Mouse (Mus musculus) mesoderm, embryonic 11.5 days (tissue): ENCODE data around the gene Fap.

Experiments used
- DNase-seq: peaks from one replicate; pipeline ENCODE4 v3.0.0-alpha.2; 2012; ENCODE audit warnings: low read depth, low spot score

Fap gene

DNA sequence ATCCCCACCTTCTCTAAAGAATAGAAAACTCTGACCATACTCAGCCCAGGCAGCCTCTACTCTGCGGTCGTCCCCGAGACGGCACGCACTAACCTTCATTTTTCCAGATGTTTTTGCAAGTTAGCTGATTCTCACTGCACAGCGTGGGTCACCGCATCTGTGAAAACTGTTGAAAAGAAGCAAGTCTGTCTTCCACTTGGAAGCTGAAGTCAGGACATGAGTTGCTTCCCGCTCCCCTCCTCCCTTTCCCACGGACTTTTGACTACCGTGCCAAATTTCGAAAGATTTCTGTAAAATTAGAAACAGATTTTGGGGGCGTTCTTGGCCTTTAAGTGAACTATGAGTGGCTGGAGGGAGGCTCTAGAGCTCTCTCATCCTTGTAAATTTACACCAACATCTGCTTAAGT lies at the start of gene Fap:
Gene Fap (minus strand): TSS at position 323 of the 407 bp plus-strand sequence.
- DNase-seq, result peak; percentile 79

DNA sequence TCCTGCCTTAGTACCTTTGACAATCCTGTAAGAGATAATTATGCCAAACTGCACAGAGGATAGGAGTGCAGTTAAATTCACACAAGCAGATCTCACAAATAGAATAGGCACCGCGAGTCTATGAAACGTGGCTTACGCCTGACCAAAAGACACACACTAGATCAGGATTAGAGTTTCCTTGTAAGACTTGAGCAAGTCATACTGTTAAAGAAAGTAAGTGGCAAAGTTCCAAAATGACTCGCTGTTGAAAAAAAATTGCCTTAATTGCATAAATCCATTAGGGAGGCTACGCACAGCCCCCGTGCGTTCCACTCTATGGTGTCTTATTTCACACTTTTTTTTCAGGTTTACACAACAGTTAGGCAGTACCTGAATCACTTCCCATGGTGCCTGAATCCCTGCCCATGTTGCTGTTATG lies 49.2 kb upstream of the Fap start:
- DNase-seq, result no peak

DNA sequence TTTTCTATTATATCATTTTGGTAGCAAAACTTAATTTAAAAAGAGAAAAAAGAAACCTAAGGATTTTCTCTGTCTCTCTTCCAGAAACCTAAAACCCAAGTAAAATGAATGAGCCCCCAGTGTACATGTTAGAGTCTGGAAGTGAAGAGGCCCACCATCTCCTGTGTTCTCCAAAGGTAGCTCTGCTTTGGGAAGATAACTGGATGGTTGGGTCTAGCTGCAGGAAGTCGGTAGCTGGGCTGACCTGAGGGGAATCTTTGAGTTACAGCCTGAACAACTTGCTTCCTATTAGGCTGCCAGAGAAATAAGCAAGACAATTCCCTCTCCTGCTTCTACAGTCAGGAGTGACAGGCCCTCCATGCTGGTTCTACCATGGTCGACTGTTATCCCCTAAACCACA lies 45.8 kb upstream of the Fap start:
- no peak for DNase-seq

DNA sequence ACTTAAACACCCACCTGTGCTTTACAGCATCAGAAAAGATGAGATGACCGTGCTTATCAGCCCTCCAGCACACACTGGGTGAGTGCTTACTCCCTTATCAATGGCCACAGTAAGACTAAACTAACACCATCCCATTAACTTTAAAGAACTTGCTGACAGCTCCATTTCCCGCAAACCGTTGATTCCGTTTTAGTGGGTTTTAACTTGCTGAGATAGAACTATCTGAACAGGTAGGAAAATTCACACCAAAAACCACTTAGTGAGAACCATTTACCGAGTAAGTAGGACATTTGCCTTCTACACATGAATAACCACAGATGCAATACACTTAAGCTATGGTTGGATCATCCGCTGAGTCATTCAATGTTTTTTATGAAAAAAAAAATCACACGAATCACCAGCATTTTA lies 45.1 kb upstream of the Fap start:
- DNase-seq, result no peak

DNA sequence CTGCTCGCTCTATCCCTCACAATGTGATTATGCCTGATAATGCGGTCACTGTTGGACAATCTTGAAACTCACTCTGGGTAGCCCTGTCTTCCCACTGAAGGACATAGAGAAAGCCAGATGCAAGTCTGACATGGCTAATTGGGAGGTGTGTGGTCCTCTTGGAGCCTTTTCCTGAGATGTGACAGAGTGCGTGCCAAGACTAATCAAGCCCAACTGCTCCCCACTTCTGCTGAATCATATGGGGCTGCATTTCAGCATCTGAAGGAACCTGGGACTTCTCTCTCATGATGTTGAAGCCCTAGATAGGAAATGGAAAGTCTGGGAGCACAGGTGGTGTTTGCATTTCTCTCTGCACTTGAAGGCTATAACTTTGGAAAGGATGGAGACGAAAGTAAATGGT lies 39.3 kb upstream of the Fap start:
- DNase-seq, result no peak

DNA sequence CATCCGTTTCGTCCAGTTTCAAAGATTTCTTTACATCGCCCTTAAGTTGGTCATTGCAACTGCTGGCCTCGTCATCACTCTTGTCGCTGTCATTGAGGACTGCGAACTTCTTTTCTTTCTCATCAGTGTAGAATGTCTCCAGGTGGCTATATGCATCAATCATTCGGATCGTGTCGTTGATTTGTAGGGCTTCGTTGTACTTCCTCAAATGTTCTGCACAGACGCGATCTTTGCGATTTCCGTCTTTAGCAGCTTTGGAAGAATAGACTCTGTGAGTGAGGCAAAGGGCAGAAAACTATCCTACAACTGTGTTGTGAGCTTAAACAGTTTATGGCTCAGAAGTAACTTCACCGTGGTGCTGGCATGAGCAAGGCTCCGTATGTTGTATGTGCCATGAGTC lies 32.3 kb upstream of the Fap start:
- DNase-seq, result no peak

DNA sequence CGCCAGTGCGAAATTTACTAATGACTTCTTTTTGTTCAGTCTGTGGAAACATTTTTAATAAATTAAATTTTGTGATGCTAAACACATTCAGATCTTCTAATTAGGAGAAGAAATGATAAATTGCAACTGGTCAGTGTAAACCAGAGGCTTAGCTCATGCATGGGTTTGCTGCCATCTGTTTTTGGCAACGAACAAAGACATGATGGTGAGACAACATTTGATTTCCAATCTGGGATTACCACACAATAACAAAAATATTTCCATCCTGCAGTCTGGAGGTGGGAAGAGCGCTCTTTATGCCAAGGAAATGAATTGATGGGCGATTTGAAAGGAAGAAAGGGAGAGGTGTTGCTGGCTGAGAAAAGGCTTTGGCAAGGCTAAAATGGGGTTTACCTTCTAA lies 29.7 kb upstream of the Fap start:
- no peak for DNase-seq

DNA sequence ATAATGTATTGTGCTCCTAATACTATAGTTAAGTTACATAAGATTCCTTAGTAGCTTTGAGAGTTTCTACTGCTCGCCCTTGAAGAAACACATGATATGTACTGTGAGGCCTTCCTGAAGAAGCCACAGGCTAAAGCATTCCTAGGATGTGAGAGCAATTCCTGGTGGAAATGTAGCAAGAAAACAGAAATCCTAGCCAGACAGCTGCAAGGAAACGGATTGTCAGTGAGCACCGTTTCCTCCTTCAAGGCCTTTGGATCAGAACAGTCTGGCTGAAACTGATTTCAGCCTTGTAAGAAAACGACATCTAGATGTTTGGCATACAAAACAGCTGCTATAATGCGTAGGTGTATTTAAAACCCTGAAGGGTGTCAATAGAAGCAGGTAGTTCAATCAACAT lies 22.7 kb upstream of the Fap start:
- DNase-seq, result no peak

DNA sequence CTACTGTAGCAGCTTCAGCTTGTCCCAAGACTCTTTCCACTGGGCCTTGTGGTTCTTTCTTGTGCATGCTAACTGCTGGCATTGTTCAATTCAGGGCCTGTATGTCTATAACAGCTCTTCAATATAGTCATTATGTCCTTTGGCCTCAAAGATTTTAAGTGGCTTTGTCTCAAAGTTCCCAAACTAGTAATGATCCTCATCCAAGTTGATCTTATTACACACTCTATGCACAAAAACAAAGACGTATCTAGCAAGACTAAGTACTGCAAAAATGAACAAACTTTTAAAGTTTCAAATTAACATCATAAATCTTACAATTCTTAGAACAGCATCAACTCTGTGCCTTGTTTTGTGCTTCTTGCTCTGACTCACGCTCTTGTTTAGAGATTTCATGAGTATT lies 20.6 kb upstream of the Fap start:
- no peak for DNase-seq

DNA sequence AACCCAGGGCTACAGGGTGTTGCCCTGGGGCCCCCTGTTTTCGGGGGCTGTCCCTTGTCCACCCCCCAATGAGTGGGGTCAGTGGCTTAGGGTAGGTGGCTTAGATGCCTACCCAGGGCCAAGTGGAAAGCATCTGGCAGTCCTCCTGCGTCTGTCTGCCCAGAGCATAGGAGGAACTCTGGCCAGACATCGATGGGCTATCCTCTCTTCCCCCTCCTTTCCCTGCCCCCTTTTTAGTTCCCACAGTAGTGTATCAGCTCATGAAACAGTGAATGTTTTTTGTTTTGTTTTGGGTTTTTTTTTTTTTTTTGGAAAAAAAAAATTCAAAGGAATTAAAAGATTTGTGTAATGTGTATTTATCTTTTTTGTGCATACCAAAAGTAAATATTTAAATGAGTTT lies 17.7 kb upstream of the Fap start:
- no peak for DNase-seq

DNA sequence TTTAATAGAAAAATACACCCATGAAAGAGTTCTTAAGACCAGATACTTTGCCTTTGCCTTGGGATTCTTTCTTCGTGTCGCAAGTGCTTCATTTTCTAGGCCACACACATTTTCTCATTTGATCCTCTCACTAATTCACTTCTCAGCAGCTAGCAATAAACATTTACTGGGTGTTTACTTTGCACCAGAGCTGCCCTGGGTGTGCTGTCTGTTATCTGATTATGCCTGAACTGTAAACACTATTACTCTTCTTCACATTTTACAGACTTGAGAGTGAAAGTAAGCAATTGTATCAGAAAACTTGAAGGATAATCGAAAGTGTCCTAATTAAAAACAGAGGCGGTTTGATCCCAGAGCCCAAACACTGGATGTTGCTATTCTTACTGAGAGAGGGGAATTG lies 15.5 kb upstream of the Fap start:
- DNase-seq, result no peak

DNA sequence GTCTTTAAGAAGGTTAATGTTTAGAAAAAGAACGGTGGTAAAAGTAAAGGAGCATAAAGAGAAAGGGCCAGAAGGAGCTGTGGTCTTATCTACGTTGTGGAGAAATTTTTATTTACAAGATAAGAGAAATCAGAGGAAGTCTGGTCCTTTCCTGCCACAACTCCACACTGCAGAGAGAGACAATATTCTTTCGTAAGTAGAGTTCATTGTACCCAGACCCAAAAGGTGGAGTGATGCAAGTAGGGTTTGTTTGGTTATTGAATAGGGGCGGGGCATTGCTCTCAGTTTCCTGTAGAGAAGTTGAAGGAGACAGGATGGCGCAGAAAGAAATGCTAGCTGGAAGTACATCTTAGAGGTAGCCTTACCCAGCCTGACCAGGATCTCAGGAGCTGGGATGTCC lies 11.9 kb upstream of the Fap start:
- no peak for DNase-seq

DNA sequence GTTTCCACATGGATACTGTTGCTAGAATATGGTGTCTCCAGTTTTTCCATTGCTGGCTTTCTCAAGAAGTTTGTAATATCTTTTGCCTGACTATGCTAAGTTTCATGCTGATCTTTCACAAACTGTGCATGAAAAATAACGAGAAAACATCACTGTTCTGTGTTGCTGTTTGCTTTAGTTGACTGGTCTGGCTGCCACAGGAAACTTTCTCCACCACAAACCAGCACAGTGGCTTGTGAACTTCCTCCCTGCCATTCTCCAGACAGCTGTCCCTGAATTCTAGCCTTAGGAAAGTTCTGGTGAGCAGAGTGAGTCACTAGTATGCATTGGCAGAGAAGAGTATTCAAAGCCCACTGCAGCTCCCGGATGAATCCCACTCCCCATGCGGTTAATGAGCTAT lies 1.1 kb upstream of the Fap start:
- DNase-seq, result no peak

DNA sequence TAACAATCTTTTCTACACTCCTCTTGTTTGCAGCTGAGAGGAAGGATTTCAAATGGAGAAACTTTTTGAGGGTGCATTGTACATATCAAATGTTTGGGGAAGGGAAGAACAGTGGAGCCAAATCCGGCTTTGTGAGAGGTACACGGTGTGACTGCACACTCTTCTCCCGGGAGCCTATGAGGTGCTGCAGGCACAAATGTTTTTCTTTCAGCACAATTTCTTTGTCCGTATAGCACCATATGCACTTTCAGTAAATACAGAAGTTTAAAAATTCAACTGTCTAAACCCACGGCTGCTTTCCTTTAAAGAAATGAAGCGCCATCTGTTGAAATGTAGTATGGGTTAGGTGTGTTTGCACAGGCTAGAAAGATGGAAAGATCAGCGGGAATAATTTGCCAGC lies 375 bp upstream of the Fap start:
- peak; percentile 18 for DNase-seq

DNA sequence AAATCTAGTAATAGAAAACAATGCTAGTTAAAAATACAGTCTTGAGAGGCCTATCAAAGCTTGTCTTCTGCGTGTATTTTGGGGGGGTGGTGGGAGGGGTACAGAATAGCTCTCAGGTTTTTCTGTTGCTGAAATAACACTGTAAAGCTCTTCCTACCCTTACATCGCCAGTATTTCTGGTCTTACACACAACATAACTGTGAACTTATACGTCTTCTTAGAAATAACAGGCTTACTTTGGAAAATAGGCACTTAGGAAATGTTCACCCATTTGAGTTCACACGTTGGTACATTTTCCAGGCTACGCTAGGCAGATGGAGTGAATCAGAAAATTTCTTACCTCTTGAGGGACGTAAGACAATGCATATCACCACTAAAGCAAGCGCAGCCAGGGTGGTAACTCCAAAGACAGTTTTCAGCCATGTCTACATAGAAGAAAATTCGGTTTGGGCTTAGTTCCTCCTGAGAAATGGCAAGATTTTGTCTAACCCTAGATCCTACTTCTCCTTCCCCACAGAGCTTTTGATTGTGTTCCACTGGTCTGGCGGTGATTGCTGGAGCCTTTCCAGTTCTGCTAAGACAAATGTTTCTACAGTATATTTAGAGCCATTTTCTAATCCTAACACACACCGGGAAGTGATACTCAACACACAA lies 649 bp downstream of the Fap start:
- no peak for DNase-seq

DNA sequence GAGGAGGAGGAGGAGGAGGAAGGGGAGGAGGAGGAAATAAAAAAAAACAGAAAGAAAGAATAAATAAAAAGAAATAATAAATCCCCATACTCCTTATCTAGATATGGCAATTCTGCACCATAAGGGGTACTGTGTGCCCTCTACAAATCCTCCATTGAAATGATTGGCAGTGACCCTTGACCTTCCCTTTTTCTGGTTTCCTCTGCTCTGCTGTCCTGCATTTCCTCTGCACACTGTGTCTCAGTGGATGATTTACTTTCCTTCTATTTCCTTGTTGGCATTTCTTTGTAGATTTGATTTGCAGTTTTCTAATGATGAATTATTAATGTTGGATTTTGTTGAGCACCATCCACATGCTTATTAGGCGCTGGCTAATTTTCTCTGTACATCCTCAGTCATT lies 9.2 kb downstream of the Fap start:
- DNase-seq, result peak; percentile 19

DNA sequence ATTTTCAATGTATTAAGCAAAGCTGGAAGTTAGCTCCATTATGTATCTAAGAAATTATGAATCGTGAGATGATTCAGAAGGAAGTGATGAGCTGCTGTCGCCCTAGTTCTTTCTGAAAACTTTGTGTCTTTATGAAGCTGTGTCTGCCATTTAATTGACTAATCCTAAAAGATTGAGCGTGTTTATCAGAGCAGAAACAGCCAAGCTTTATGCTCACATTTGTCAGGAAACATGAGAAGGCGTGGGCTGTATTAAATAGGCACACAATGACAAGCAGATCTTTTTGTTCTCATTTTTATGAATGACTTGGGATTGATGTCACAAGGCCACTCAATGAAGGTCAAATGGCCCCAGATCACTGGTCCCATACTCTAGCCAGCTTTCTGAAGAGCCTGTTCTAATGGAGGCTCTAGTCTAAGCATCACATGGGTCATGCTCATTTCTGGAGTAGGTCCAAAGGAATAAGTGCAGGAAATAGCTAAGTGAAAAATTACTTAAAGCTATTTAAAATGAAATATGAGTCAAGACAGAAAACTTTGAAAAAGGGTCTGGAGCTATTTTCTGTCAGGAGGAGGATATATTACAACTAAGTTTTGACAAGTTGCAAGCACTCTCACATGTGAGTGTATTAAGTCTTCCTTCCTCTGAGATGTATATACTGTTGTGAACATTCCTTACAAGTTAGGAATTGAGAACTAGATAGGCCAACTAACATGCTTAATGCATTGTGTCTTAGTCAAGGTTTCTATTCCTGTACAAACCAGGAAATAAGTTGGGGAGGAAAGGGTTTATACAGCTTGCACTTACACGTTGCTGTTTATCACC lies 11.0 kb downstream of the Fap start:
- no peak for DNase-seq

DNA sequence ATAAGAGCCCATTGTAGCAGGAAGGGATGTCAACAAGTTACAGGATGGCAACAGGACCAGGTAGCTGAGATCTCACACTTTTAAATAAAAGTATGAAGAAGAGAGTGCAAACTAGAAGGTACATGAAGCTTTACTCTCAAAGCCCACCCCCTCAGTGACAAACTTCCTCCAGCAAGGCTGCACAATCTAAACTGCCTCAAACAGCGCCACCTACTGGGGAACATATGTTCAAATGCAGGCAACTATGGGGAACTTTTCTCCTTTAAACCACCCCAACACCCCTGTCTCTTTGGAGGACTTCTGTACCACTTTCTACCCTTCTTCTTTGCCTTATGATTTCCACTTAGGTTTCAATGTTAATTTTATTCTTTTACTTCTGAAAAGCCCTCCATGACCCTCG lies 16.5 kb downstream of the Fap start:
- DNase-seq, result no peak

DNA sequence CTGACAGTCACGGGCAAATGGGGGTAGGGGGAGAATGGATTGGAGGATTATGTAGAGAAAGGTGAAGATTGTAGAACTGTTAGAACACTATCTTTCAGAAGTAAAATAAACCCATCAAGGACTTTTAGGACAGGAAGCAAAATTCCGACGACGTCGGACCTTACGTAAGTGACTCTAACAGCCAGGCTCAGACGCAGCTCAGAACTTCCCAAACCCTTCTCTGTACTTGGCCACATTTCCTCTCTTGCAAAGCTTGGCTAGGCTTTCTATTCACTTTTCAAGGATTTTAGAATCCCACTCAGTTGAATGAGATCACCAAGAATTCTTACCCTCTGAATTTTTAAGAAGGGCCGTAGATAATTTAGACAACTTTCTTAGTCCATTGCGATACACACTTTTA lies 17.5 kb downstream of the Fap start:
- no peak for DNase-seq

DNA sequence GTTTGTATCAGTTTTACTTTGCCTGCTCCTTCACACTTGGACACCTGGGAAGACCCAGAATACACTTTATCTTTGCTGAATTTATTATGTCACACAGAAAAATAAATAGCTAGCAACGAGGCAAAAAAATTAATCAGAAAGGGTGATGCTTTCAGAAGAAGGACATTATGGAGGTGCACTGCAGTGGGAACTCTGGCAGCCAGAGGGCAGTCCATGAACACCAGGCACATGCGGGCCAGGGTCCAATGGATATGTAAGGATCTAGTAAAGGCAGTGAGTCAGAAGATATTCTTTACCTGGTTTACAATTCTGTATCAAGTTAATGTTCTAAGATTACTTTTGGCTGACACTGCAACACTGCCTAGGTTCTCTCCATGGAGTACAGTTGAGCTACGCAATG lies 24.2 kb downstream of the Fap start:
- no peak for DNase-seq

DNA sequence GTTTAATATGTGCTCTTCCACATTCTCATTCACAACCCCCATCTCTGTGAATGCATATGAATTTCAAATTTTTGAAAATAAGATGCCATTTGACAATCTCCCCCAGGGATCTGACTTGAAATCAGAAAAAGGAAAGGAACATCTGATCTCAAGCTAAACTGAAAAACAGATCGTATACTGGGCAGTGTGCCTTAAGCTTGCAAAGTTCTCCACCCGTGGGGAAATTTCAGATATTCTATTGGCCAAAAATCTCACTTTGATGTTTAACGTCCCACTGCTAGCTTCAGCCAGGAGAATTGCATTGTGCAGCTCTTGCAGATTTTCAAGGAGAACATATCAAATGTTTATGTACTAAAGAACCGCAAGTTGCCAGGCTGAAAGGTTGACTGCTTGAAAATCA lies 24.7 kb downstream of the Fap start:
- DNase-seq, result no peak

DNA sequence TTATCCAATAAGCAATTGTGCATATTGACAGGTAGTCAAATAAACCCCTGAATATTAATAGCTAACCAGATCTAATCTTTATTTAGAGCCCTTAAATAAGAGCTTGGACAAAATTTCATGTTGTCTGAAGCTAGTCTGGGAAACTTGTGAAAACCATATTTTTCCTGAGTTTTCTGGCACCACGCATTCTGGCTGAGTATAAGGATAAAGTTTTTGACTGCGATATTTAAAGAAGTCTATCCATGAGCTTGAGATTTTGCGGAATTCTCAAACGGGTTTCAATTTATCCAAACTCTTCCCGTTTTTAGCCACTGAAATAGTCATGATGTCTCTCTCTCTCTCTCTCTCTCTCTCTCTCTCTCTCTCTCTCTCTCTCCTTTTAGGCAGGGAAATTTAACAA lies 25.8 kb downstream of the Fap start:
- DNase-seq, result no peak

DNA sequence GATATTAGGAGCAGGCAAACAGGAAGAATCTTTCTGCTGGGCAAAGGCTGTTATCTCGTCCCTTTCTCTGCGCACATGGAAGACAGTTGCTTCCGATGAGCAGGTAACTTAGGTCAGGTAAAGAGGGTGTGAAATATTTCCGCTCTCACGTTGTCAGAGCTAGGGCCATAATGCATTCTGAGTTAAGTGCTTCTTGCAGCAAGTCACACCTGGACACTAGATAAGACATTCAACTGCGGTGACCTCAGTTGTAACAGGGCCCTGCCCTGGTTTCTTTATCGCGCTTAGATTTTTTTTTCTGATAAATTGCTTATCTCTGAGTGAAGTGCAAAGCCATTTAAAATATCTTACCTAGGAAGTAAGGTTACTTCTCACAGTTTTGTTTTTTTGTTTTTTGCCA lies 38.4 kb downstream of the Fap start:
- no peak for DNase-seq

DNA sequence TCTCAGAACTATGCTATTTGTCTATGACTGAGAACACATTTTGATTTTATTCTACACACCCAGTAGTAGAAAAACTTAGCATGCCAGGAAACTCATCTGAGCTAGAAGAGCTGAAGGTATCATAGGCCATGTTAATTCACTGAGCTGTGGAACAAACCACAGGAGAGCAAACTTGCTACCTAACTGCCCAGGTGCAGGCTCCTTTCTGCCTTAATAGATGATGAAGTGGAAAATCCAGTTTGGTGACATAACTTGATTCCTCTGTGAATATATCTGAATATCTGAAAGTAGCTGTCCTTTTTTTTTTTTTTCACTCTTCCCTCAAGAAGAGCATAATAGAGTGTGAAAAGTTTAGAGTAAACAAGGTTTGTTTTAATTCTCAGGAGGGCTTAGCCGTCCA lies 42.8 kb downstream of the Fap start:
- DNase-seq, result no peak
